Mouse (Mus musculus) forebrain, embryonic 15.5 days (tissue): ENCODE data around the gene Bbof1. TPM values are rescaled to one million over a fixed set of nuclear protein-coding genes. Genes with fewer than 3 reads are reported as not detected.

Experiments
- ATAC-seq: fragments of 200-750 bp; cut with Nextera tagmentation; replicated peaks from 2 replicates; pipeline ENCODE4 v1.8.0; 2017; ENCODE audit warnings: mild to moderate bottlenecking, moderate TSS enrichment, moderate library complexity
- H3K27ac ChIP-seq: fragments of 300-500 bp; sonication (generic); replicated peaks from 2 replicates; pipeline ENCODE4 v1.5.1; 2015; ENCODE audit warnings: mild to moderate bottlenecking, inconsistent platforms
- H3K27me3 ChIP-seq: fragments of 300-500 bp; sonication (generic); 2 replicates; pipeline ENCODE4 v1.6.1; 2015; ENCODE audit warnings: inconsistent platforms
- H3K36me3 ChIP-seq: fragments of 300-500 bp; sonication (generic); 2 replicates; pipeline ENCODE4 v1.6.1; 2015; ENCODE audit warnings: mild to moderate bottlenecking, inconsistent platforms
- H3K4me1 ChIP-seq: fragments of 300-500 bp; sonication (generic); 2 replicates; pipeline ENCODE4 v1.6.1; 2015; ENCODE audit warnings: inconsistent platforms
- H3K4me2 ChIP-seq: fragments of 300-500 bp; sonication (generic); replicated peaks from 2 replicates; pipeline ENCODE4 v1.6.1; 2015; ENCODE audit warnings: mild to moderate bottlenecking, inconsistent platforms
- H3K4me3 ChIP-seq: fragments of 300-500 bp; sonication (generic); 2 replicates; pipeline ENCODE4 v1.5.1; 2015; ENCODE audit warnings: mild to moderate bottlenecking, inconsistent platforms
- H3K9ac ChIP-seq: fragments of 300-500 bp; sonication (generic); replicated peaks from 2 replicates; pipeline ENCODE4 v1.6.1; 2015; ENCODE audit warnings: mild to moderate bottlenecking, inconsistent platforms
- H3K9me3 ChIP-seq: fragments of 300-500 bp; sonication (generic); 2 replicates; pipeline ENCODE4 v1.6.1; 2016; ENCODE audit warnings: inconsistent platforms
- WGBS: fragments of 180-500 bp; shearing (Covaris S2); methylation state at CpG from one replicate; pipeline ENCODE4 v1.1.7; 2015; ENCODE audit warnings: mixed read lengths; 5-methylcytosine and 5-hydroxymethylcytosine counted together
- polyA plus RNA-seq: library from polyadenylated mRNA; unstranded; fragments of >200 nt; fragmentation: Nextera tagmentation; extraction: Ambion mirVana; gene quantifications from 2 replicates; pipeline ENCODE4 v1.2.1, GENCODE M21; 2015

Bbof1 gene
- polyA plus RNA-seq, 1 experiment from 2014 or later: 3.2 TPM

- Histone ChIP-seq H3K9ac (no peak overlapping the region), H3K4me2 (no peak overlapping the region), H3K9me3 (no peaks in the 10 kb centered on the region), H3K4me1 (peaks cover 10% of the 10 kb centered on the region), H3K27me3 (no peaks in the 10 kb centered on the region), H3K36me3 (no peaks in the 10 kb centered on the region), H3K27ac (no peak overlapping the region), H3K4me3 (no peak overlapping the region)
- 48% methylated on average over 6 of the region's 6 CpGs for WGBS
- no peak for ATAC-seq
Measured at GRCm38 (mm10) chr12:84404541-84404940, 4.3 kb upstream of the Bbof1 start.

GRCm38 (mm10) chr12:84407259-84407658 lies 1.6 kb upstream of the Bbof1 start:
- H3K27ac ChIP-seq: no peak overlapping the region
- peaks cover 2% of the 10 kb centered on the region; the same call in 1 of the 2 replicates for H3K36me3 ChIP-seq
- H3K4me1 ChIP-seq: peaks cover 12% of the 10 kb centered on the region
- no peak overlapping the region for H3K4me2 ChIP-seq
- WGBS: 61% methylated on average over 4 of the region's 4 CpGs
- H3K9me3 ChIP-seq: no peaks in the 10 kb centered on the region
- no peak overlapping the region for H3K9ac ChIP-seq
- ATAC-seq: no peak
- H3K4me3 ChIP-seq: no peak overlapping the region
- no peaks in the 10 kb centered on the region for H3K27me3 ChIP-seq

GRCm38 (mm10) chr12:84407874-84408818 lies 725 bp upstream of the Bbof1 start:
- Histone ChIP-seq H3K4me2 (peak overlapping the region; percentile 84), H3K9me3 (no peaks in the 10 kb centered on the region), H3K9ac (peak overlapping the region; percentile 79), H3K36me3 (peaks cover 2% of the 10 kb centered on the region; the same call in 1 of the 2 replicates), H3K4me1 (peaks cover 12% of the 10 kb centered on the region), H3K27me3 (no peaks in the 10 kb centered on the region), H3K27ac (peak overlapping the region; percentile 89), H3K4me3 (peak overlapping the region; percentile 76)
- peak; percentile 75 for ATAC-seq
- 2% methylated on average over 52 of the region's 52 CpGs for WGBS

GRCm38 (mm10) chr12:84416834-84417604 lies 8.1 kb downstream of the Bbof1 start, which contains the start of gene Rnf113a2:
TSS of gene Rnf113a2 (plus strand) at chr12:84417196.
- Histone ChIP-seq H3K4me1 (peaks cover 6% of the 10 kb centered on the region; the same call in 1 of the 2 replicates), H3K27me3 (no peaks in the 10 kb centered on the region), H3K4me2 (peak within 1 kb of the TSS; percentile 82), H3K36me3 (no peaks in the 10 kb centered on the region), H3K9ac (peak within 1 kb of the TSS; percentile 67), H3K27ac (peak within 1 kb of the TSS; percentile 83), H3K4me3 (peak within 1 kb of the TSS; percentile 67), H3K9me3 (no peaks in the 10 kb centered on the region)
- WGBS: 2% methylated on average over 50 of the region's 50 CpGs
- peak; percentile 97 for ATAC-seq

- H3K36me3 ChIP-seq: no peaks in the 10 kb centered on the region
- peak overlapping the region; percentile 67 for H3K4me3 ChIP-seq
- H3K4me2 ChIP-seq: peak overlapping the region; percentile 82
- no peaks in the 10 kb centered on the region for H3K9me3 ChIP-seq
- H3K9ac ChIP-seq: peak overlapping the region; percentile 67
- peak; percentile 23; the same call in 1 of the 2 replicates for ATAC-seq
- H3K4me1 ChIP-seq: peaks cover 6% of the 10 kb centered on the region; the same call in 1 of the 2 replicates
- peak overlapping the region; percentile 83 for H3K27ac ChIP-seq
- no peaks in the 10 kb centered on the region for H3K27me3 ChIP-seq
- 37% methylated on average over 18 of the region's 18 CpGs for WGBS
Measured at GRCm38 (mm10) chr12:84417605-84417922, 8.7 kb downstream of the Bbof1 start.

- no peaks in the 10 kb centered on the region for H3K36me3 ChIP-seq
- 54% methylated on average over 3 of the region's 3 CpGs for WGBS
- H3K4me3 ChIP-seq: no peak overlapping the region
Measured at GRCm38 (mm10) chr12:84423990-84424389, 15.1 kb downstream of the Bbof1 start.

GRCm38 (mm10) chr12:84429825-84430224 lies 21.0 kb downstream of the Bbof1 start:
- no peak for ATAC-seq
- no peak overlapping the region for H3K27ac ChIP-seq
- no peaks in the 10 kb centered on the region for H3K4me1 ChIP-seq
- WGBS: 93% methylated on average over 2 of the region's 2 CpGs
- H3K9ac ChIP-seq: no peak overlapping the region
- H3K36me3 ChIP-seq: peaks cover 15% of the 10 kb centered on the region
- H3K27me3 ChIP-seq: no peaks in the 10 kb centered on the region
- H3K4me3 ChIP-seq: no peak overlapping the region
- no peak overlapping the region for H3K4me2 ChIP-seq
- no peaks in the 10 kb centered on the region for H3K9me3 ChIP-seq

More at GRCm38 (mm10) chr12:84423990-84424389, 15.1 kb downstream of the Bbof1 start:
- no peaks in the 10 kb centered on the region for H3K4me1 ChIP-seq
- H3K9me3 ChIP-seq: no peaks in the 10 kb centered on the region
- H3K9ac ChIP-seq: no peak overlapping the region
- no peak overlapping the region for H3K4me2 ChIP-seq
- ATAC-seq: no peak
- no peaks in the 10 kb centered on the region for H3K27me3 ChIP-seq
- no peak overlapping the region for H3K27ac ChIP-seq

GRCm38 (mm10) chr12:84438697-84439096 lies 29.8 kb downstream of the Bbof1 start:
- H3K4me2 ChIP-seq: no peak overlapping the region
- H3K4me3 ChIP-seq: no peak overlapping the region
- ATAC-seq: no peak
- H3K4me1 ChIP-seq: no peaks in the 10 kb centered on the region
- WGBS: 84% methylated on average over 2 of the region's 2 CpGs
- H3K27me3 ChIP-seq: no peaks in the 10 kb centered on the region
- no peak overlapping the region for H3K27ac ChIP-seq
- H3K9ac ChIP-seq: no peak overlapping the region
- H3K9me3 ChIP-seq: no peaks in the 10 kb centered on the region
- peaks cover 15% of the 10 kb centered on the region; the same call in 1 of the 2 replicates for H3K36me3 ChIP-seq

GRCm38 (mm10) chr12:84442526-84442925 lies 33.7 kb downstream of the Bbof1 start:
- Histone ChIP-seq H3K9ac (no peak overlapping the region), H3K27ac (no peak overlapping the region), H3K36me3 (peaks cover 9% of the 10 kb centered on the region; the same call in 1 of the 2 replicates), H3K4me3 (no peak overlapping the region), H3K27me3 (peaks cover 2% of the 10 kb centered on the region; the same call in 1 of the 2 replicates), H3K4me1 (no peaks in the 10 kb centered on the region), H3K4me2 (no peak overlapping the region), H3K9me3 (no peaks in the 10 kb centered on the region)
- no peak for ATAC-seq
- 81% methylated on average over 4 of the region's 4 CpGs for WGBS

- 65% methylated on average over 1 of the region's 1 CpGs for WGBS
- Histone ChIP-seq H3K4me2 (no peak overlapping the region), H3K27me3 (peaks cover 7% of the 10 kb centered on the region; the same call in 1 of the 2 replicates), H3K9ac (no peak overlapping the region), H3K4me3 (no peak overlapping the region), H3K36me3 (no peaks in the 10 kb centered on the region), H3K9me3 (no peaks in the 10 kb centered on the region), H3K4me1 (peaks cover 16% of the 10 kb centered on the region), H3K27ac (no peak overlapping the region)
- no peak for ATAC-seq
Measured at GRCm38 (mm10) chr12:84447386-84447785, 38.5 kb downstream of the Bbof1 start.

- Histone ChIP-seq H3K4me2 (no peak overlapping the region), H3K4me3 (no peak overlapping the region), H3K36me3 (no peaks in the 10 kb centered on the region), H3K27me3 (peaks cover 7% of the 10 kb centered on the region; the same call in 1 of the 2 replicates), H3K9ac (no peak overlapping the region), H3K4me1 (peaks cover 24% of the 10 kb centered on the region), H3K27ac (no peak overlapping the region), H3K9me3 (no peaks in the 10 kb centered on the region)
- WGBS: 85% methylated on average over 6 of the region's 6 CpGs
- ATAC-seq: no peak
Measured at GRCm38 (mm10) chr12:84448181-84448580, 39.3 kb downstream of the Bbof1 start.

- no peak overlapping the region for H3K27ac ChIP-seq
- no peak for ATAC-seq
- peak overlapping the region; percentile 53; the same call in 1 of the 2 replicates for H3K4me3 ChIP-seq
- H3K36me3 ChIP-seq: no peaks in the 10 kb centered on the region
- no peak overlapping the region for H3K9ac ChIP-seq
- H3K27me3 ChIP-seq: peaks cover 7% of the 10 kb centered on the region; the same call in 1 of the 2 replicates
- no peaks in the 10 kb centered on the region for H3K9me3 ChIP-seq
- peaks cover 24% of the 10 kb centered on the region for H3K4me1 ChIP-seq
- H3K4me2 ChIP-seq: peak overlapping the region; percentile 90
- 49% methylated on average over 10 of the region's 10 CpGs for WGBS
Measured at GRCm38 (mm10) chr12:84449887-84450286, 41.0 kb downstream of the Bbof1 start.
